Mouse (Mus musculus): ENCODE results near the gene Eps15l1. TPM values are rescaled to one million over a fixed set of nuclear protein-coding genes. Genes with fewer than 3 reads are reported as not detected.

Eps15l1 gene
- polyA plus RNA-seq, 1 experiment from 2014 or later: 61.4 TPM

DNA sequence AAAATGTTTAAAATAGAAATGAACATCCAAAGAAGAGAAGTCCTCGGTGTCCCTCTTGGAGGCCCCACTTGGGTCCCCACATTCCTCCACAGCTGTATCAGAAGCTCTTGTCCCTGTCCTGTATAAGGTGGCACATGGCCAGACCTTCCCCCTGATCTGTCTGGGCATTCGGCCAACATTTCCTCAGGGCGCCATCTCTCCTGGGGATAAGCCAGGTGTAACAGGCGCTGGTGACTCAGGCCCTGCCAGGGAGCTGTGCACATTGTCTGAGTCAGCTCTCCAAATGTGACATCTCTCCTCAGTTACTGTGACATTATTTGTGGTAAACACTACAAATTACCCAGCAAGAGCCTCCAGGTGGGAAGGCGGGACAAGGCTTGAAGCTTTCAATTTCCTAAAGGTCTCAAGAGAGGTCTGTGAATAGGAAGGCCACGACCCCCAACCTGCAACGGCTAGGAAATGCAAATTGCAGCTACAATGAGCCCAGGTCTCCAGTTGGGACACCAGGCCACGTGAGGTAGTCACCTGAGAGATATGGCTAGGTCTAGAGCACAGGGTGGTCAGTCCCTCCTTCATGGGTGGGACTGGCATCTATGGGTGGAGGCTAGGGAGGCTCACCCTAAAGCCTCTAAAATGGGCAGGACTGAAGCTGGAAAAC, 110.3 kb downstream of the Eps15l1 start:
- Histone ChIP-seq H3K4me3 (no peak overlapping the region), H3K27me3 (no peaks in the 10 kb centered on the region), H3K9ac (no peak overlapping the region), H3K4me1 (peaks cover 11% of the 10 kb centered on the region), H3K4me2 (no peak overlapping the region), H3K36me3 (ENCODE audit: poor library complexity, severe bottlenecking) (no peaks in the 10 kb centered on the region), H3K27ac (no peak overlapping the region), H3K9me3 (replicated peaks) (no peaks in the 10 kb centered on the region)
- WGBS: 43% methylated on average over 8 of the region's 8 CpGs
- ATAC-seq: peak; percentile 48; the same call in 1 of the 2 replicates

- ATAC-seq: no peak
- no peak overlapping the region for H3K4me2 ChIP-seq
- H3K27ac ChIP-seq: no peak overlapping the region
- H3K27me3 ChIP-seq: no peaks in the 10 kb centered on the region
- peaks cover 11% of the 10 kb centered on the region for H3K4me1 ChIP-seq
- no peaks in the 10 kb centered on the region for H3K9me3 ChIP-seq (replicated peaks)
- no peak overlapping the region for H3K9ac ChIP-seq
- H3K36me3 ChIP-seq (ENCODE audit: poor library complexity, severe bottlenecking): no peaks in the 10 kb centered on the region
- 29% methylated on average over 6 of the region's 6 CpGs for WGBS
- H3K4me3 ChIP-seq: no peak overlapping the region
Measured at GRCm38 (mm10) chr8:72308276-72308675, 113.0 kb downstream of the Eps15l1 start.

GRCm38 (mm10) chr8:72306913-72307312, 114.3 kb downstream of the Eps15l1 start:
- Histone ChIP-seq H3K9me3 (replicated peaks) (no peaks in the 10 kb centered on the region), H3K4me1 (peaks cover 11% of the 10 kb centered on the region), H3K4me2 (no peak overlapping the region), H3K27me3 (no peaks in the 10 kb centered on the region), H3K27ac (no peak overlapping the region), H3K4me3 (no peak overlapping the region), H3K9ac (no peak overlapping the region), H3K36me3 (ENCODE audit: poor library complexity, severe bottlenecking) (no peaks in the 10 kb centered on the region)
- 88% methylated on average over 5 of the region's 5 CpGs for WGBS
- ATAC-seq: no peak

DNA sequence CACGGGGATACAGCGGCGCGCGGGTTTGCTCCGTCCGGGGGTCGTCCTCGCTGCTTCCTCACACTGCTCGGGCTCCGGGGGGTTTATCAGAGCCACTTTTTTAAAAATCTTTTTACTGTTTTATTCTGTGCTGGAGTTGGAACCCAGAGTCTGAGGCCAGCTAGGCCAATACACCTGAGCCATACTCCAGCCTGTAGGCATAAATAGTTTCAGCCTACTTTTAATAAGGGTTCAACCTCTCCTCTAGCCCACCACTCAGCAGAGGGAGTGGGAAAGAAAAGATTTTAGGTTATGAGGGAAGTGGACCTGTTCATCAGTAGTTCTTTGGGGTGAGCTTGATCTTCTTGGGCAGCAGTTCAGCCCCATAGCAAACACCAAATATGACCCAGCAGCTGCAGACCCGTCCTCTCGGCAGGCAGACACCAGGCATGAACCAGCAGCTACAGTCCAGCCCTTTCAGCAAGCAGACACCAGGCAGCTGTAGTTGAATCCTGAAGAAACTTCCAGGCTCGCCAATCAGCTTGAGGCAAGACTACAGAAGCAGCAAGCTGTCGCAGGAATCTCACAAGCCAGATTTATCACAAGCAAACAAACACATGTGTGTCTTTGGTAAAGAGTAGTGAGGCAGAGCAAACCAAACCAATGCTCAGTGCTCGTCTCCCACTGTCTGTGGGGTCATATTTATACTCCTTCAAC, 115.9 kb downstream of the Eps15l1 start, which contains the start of gene Gm10282:
Gene Gm10282 (minus strand): TSS at position 51 of the 696 bp plus-strand sequence.
- no peak for ATAC-seq
- Histone ChIP-seq H3K36me3 (ENCODE audit: poor library complexity, severe bottlenecking) (no peaks in the 10 kb centered on the region), H3K27ac (no peak within 1 kb of the TSS), H3K9ac (no peak within 1 kb of the TSS), H3K4me3 (no peak within 1 kb of the TSS), H3K27me3 (no peaks in the 10 kb centered on the region), H3K9me3 (replicated peaks) (no peaks in the 10 kb centered on the region), H3K4me2 (no peak within 1 kb of the TSS), H3K4me1 (peaks cover 5% of the 10 kb centered on the region; the same call in 1 of the 2 replicates)
- 78% methylated on average over 16 of the region's 16 CpGs for WGBS

DNA sequence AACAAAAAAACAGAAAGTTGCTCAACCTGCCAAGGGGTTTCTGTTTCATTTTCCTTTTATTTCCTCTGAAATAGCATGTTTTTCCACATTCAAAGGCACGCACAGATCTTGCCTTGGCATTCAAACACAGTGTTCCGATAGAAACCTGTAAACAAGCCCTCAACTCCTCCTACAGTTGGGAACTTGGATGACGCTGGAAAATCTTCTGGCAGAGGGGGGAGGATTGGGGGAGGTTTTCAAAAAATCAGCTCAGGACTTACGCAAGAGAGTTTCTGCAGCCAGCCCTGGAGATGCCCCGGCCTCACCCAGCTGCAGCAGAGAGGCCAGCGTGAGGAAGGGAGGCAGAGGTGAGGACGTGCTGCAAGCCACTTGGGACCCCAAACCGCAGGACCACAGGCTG, 117.6 kb downstream of the Eps15l1 start:
- ATAC-seq: no peak
- H3K27me3 ChIP-seq: no peaks in the 10 kb centered on the region
- no peak overlapping the region for H3K27ac ChIP-seq
- H3K4me2 ChIP-seq: no peak overlapping the region
- H3K9ac ChIP-seq: no peak overlapping the region
- peaks cover 5% of the 10 kb centered on the region; the same call in 1 of the 2 replicates for H3K4me1 ChIP-seq
- H3K9me3 ChIP-seq (replicated peaks): no peaks in the 10 kb centered on the region
- WGBS: 73% methylated on average over 8 of the region's 8 CpGs
- H3K36me3 ChIP-seq (ENCODE audit: poor library complexity, severe bottlenecking): no peaks in the 10 kb centered on the region
- no peak overlapping the region for H3K4me3 ChIP-seq

- Histone ChIP-seq H3K27ac (no peak overlapping the region), H3K9me3 (replicated peaks) (no peaks in the 10 kb centered on the region), H3K4me3 (no peak overlapping the region), H3K4me1 (peaks cover 2% of the 10 kb centered on the region; the same call in 1 of the 2 replicates), H3K4me2 (no peak overlapping the region), H3K9ac (no peak overlapping the region), H3K27me3 (no peaks in the 10 kb centered on the region), H3K36me3 (ENCODE audit: poor library complexity, severe bottlenecking) (no peaks in the 10 kb centered on the region)
- WGBS: 76% methylated on average over 8 of the region's 8 CpGs
- ATAC-seq: no peak
Measured at GRCm38 (mm10) chr8:72302986-72303612, 118.2 kb downstream of the Eps15l1 start.

DNA sequence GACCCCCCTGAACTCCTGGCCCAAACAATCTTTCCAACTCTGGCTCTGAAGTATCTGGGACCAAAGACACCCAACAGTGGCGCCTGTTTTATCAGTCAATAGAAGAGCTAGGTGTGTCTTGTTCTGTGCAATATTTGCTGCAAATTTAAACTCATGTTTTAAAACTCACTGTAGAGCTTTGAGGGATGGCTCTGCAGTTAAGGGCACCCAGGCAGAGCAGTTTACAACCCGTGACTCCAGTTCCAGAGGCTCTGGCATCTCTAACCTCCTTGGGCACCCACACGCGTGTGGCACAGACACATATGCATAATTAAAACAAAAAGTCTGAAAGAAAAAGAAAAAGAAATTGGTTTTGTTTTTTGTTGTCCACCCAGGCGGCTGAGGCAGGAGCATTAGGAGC, 119.8 kb downstream of the Eps15l1 start:
- Histone ChIP-seq H3K4me2 (no peak overlapping the region), H3K4me3 (no peak overlapping the region), H3K4me1 (no peaks in the 10 kb centered on the region), H3K9ac (no peak overlapping the region), H3K27me3 (no peaks in the 10 kb centered on the region), H3K36me3 (ENCODE audit: poor library complexity, severe bottlenecking) (no peaks in the 10 kb centered on the region), H3K9me3 (replicated peaks) (no peaks in the 10 kb centered on the region), H3K27ac (no peak overlapping the region)
- WGBS: 85% methylated on average over 5 of the region's 5 CpGs
- no peak for ATAC-seq

DNA sequence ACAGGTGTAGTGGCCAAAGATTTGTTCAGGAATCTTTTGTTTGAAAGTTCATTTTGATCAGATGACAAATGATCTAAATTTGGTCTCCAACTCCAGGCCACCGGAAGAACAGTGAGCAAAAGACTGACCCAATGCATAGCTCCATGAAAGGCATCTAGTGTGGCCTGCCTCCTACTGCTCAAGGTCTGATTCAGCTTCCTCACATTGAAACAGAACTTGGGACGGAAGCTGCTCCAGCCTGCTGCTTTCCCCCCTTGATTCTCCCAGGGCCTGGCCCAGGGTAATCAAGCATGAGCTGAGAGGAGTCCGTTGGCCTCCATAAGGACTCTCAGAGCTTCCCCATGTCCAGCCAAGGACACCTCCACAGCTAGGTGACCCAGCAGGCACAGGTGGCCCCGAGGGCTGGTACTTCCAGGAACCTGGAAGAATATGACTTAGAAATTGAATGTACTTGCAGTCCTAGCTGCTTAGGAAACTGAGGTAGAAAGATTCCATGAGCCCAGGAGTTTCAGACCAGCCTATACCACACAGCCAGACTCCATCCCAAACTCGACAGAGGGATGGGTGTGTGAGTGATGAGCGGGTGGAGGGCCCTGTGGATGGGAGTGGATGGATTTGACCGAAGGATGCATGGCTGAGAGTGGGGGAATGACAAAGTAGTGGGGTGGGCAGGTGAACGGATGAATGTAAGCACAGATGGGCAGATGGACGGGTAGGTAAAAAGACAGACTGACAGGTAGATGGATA, 120.4 kb downstream of the Eps15l1 start:
- Histone ChIP-seq H3K4me3 (no peak overlapping the region), H3K4me2 (no peak overlapping the region), H3K27me3 (no peaks in the 10 kb centered on the region), H3K9ac (no peak overlapping the region), H3K9me3 (replicated peaks) (no peaks in the 10 kb centered on the region), H3K27ac (no peak overlapping the region), H3K4me1 (no peaks in the 10 kb centered on the region), H3K36me3 (ENCODE audit: poor library complexity, severe bottlenecking) (no peaks in the 10 kb centered on the region)
- 72% methylated on average over 9 of the region's 9 CpGs for WGBS
- ATAC-seq: no peak

DNA sequence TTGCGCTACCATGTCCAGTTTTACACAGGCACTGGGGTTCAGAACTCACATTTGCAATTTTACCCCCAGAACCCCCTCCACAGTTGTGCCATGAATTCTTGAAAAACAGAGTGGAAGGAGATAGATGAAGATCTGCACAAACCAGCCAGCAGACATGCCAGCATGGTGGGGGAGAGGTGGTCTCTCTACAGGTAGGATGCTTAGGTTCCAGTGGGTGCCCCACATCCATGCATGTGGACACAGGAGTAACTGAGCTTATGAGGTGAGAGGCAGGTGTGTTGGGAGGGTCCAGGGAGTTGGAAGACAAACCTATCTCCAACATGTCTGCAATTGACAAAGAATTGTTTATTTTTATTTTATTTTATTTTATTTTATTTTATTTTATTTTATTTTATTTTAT, 122.3 kb downstream of the Eps15l1 start:
- Histone ChIP-seq H3K4me1 (no peaks in the 10 kb centered on the region), H3K4me3 (no peak overlapping the region), H3K9me3 (replicated peaks) (no peaks in the 10 kb centered on the region), H3K36me3 (ENCODE audit: poor library complexity, severe bottlenecking) (no peaks in the 10 kb centered on the region), H3K4me2 (no peak overlapping the region), H3K27ac (no peak overlapping the region), H3K27me3 (no peaks in the 10 kb centered on the region), H3K9ac (no peak overlapping the region)
- 85% methylated on average over 1 of the region's 1 CpGs for WGBS
- ATAC-seq: no peak

- Histone ChIP-seq H3K9me3 (replicated peaks) (no peaks in the 10 kb centered on the region), H3K27me3 (no peaks in the 10 kb centered on the region), H3K9ac (no peak overlapping the region), H3K27ac (no peak overlapping the region), H3K4me2 (no peak overlapping the region), H3K36me3 (ENCODE audit: poor library complexity, severe bottlenecking) (no peaks in the 10 kb centered on the region), H3K4me3 (no peak overlapping the region), H3K4me1 (no peaks in the 10 kb centered on the region)
- WGBS: 92% methylated on average over 8 of the region's 8 CpGs
- no peak for ATAC-seq
Measured at GRCm38 (mm10) chr8:72296561-72296960, 124.7 kb downstream of the Eps15l1 start.

DNA sequence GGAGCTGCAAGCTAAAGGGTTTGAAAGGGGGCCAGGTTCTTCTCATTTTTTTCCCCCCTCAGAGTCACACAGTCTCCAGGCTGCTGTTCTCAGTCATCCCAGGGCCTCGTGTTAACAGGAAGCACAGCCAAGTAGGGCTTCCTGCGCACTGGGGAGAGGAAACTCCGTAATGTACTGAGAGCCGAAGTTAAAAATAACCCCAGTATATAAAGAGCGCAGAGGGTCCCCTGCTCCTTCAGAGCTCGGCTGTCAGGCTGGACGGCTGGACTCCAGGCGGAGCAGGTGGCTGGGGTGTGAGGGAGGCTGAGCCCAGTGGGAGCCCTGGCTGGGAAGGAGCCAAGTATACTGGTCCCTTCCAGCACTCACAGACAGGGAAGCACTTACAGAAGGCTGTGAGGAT, 125.6 kb downstream of the Eps15l1 start:
- Histone ChIP-seq H3K9me3 (replicated peaks) (no peaks in the 10 kb centered on the region), H3K4me2 (no peak overlapping the region), H3K4me1 (no peaks in the 10 kb centered on the region), H3K36me3 (ENCODE audit: poor library complexity, severe bottlenecking) (no peaks in the 10 kb centered on the region), H3K4me3 (no peak overlapping the region), H3K27ac (no peak overlapping the region; the same call in 1 of the 2 replicates), H3K27me3 (no peaks in the 10 kb centered on the region), H3K9ac (no peak overlapping the region)
- 66% methylated on average over 8 of the region's 8 CpGs for WGBS
- peak; percentile 61; the same call in 1 of the 2 replicates for ATAC-seq

GRCm38 (mm10) chr8:72295125-72295524, 126.1 kb downstream of the Eps15l1 start:
- Histone ChIP-seq H3K27ac (no peak overlapping the region; the same call in 1 of the 2 replicates), H3K4me3 (no peak overlapping the region)

More at GRCm38 (mm10) chr8:72295125-72295524, 126.1 kb downstream of the Eps15l1 start:
- Histone ChIP-seq H3K4me2 (no peak overlapping the region), H3K9ac (no peak overlapping the region), H3K27me3 (no peaks in the 10 kb centered on the region), H3K4me1 (no peaks in the 10 kb centered on the region), H3K36me3 (ENCODE audit: poor library complexity, severe bottlenecking) (no peaks in the 10 kb centered on the region), H3K9me3 (replicated peaks) (no peaks in the 10 kb centered on the region)
- WGBS: 74% methylated on average over 3 of the region's 3 CpGs
- no peak for ATAC-seq

Measured in forebrain, embryonic 13.5 days (tissue).